18 mouse cellular contexts compared by ENCODE assay signal in genomic region chr4:139811475-139811874, GRCm38 (mm10). TPM values are rescaled to one million over a fixed set of nuclear protein-coding genes. Genes with fewer than 3 reads are reported as not detected.
DNase-seq lines count a peak whose midpoint lies in the region; ATAC-seq lines count a peak whose summit lies in the region.
"Had no signal": no experiment of that assay in that cellular context is flagged by ENCODE, and none has a peak within 500 bp of the region (broad histone marks: within the 10 kb centered on the region; RNA-seq: fewer than 3 reads in every experiment).

No protein-coding gene starts in this region.

- 6% methylated on average over 5 of the region's 5 CpGs for WGBS in forebrain, embryonic 11.5 days
- 10% methylated on average over 5 of the region's 5 CpGs for WGBS in forebrain, embryonic 16.5 days
- WGBS in midbrain, embryonic 11.5 days, result 19% methylated on average over 5 of the region's 5 CpGs
- WGBS in midbrain, embryonic 15.5 days, result 16% methylated on average over 5 of the region's 5 CpGs
- WGBS in embryonic facial prominence, embryonic 14.5 days, result 23% methylated on average over 5 of the region's 5 CpGs
- 13% methylated on average over 5 of the region's 5 CpGs for WGBS in neural tube, embryonic 12.5 days
- WGBS in heart, embryonic 11.5 days (ENCODE audit: insufficient replicate concordance), result 36% methylated on average over 5 of the region's 5 CpGs

- H3K9ac ChIP-seq in forebrain, embryonic 11.5 days (ENCODE audit: low read length), result no peak overlapping the region
- H3K9ac ChIP-seq in forebrain, embryonic 16.5 days (replicated peaks; ENCODE audit: low read depth, low read length), result no peak overlapping the region
- H3K9ac ChIP-seq in midbrain, embryonic 11.5 days (ENCODE audit: low read length), result 0 out of 2 replicates have a peak overlapping the region, but pooled peaks have one; percentile 14
- no peak overlapping the region for H3K9ac ChIP-seq in midbrain, embryonic 15.5 days
- no peak overlapping the region for H3K9ac ChIP-seq in embryonic facial prominence, embryonic 14.5 days (ENCODE audit: low read depth, low read length)
- H3K9ac ChIP-seq in neural tube, embryonic 12.5 days, result no peak overlapping the region
- no peak overlapping the region for H3K9ac ChIP-seq in heart, embryonic 11.5 days (ENCODE audit: low read depth, low read length)
- H3K9ac ChIP-seq: forebrain, embryonic 13.5 days had no signal

- no peaks in the 10 kb centered on the region for H3K9me3 ChIP-seq in forebrain, embryonic 11.5 days (ENCODE audit: control insufficient read depth, low read length)
- no peaks in the 10 kb centered on the region for H3K9me3 ChIP-seq in forebrain, embryonic 16.5 days (ENCODE audit: control insufficient read depth, low read length)
- no peaks in the 10 kb centered on the region for H3K9me3 ChIP-seq in midbrain, embryonic 11.5 days (ENCODE audit: control insufficient read depth, low read length)
- no peaks in the 10 kb centered on the region for H3K9me3 ChIP-seq in midbrain, embryonic 15.5 days
- no peaks in the 10 kb centered on the region for H3K9me3 ChIP-seq in embryonic facial prominence, embryonic 14.5 days (ENCODE audit: control insufficient read depth, low read length)
- no peaks in the 10 kb centered on the region for H3K9me3 ChIP-seq in neural tube, embryonic 12.5 days
- H3K9me3 ChIP-seq in heart, embryonic 11.5 days (replicated peaks; ENCODE audit: control insufficient read depth, low read length), result no peaks in the 10 kb centered on the region
- H3K9me3 ChIP-seq: forebrain, embryonic 13.5 days; megakaryocyte, embryonic 14.5 days had no signal

- no peak overlapping the region for H3K27ac ChIP-seq in forebrain, embryonic 11.5 days (ENCODE audit: low read depth, low read length)
- H3K27ac ChIP-seq in forebrain, embryonic 16.5 days (ENCODE audit: low read length), result no peak overlapping the region
- peak overlapping the region; percentile 85 for H3K27ac ChIP-seq in midbrain, embryonic 11.5 days (ENCODE audit: low read depth, low read length)
- no peak overlapping the region for H3K27ac ChIP-seq in midbrain, embryonic 15.5 days
- no peak overlapping the region; the same call in 1 of the 2 replicates for H3K27ac ChIP-seq in embryonic facial prominence, embryonic 14.5 days (replicated peaks; ENCODE audit: low read depth, low read length)
- H3K27ac ChIP-seq in neural tube, embryonic 12.5 days, result no peak overlapping the region
- no peak overlapping the region for H3K27ac ChIP-seq in heart, embryonic 11.5 days (ENCODE audit: low read depth, low read length)

- peaks cover 74% of the 10 kb centered on the region for H3K27me3 ChIP-seq in forebrain, embryonic 11.5 days (ENCODE audit: control insufficient read depth, insufficient read depth, low read length)
- peaks cover 43% of the 10 kb centered on the region for H3K27me3 ChIP-seq in forebrain, embryonic 16.5 days (replicated peaks; ENCODE audit: control insufficient read depth, insufficient read depth, low read length)
- peaks cover 63% of the 10 kb centered on the region for H3K27me3 ChIP-seq in midbrain, embryonic 11.5 days (ENCODE audit: control insufficient read depth, insufficient read depth, low read length)
- H3K27me3 ChIP-seq in midbrain, embryonic 15.5 days (replicated peaks), result peaks cover 53% of the 10 kb centered on the region
- peaks cover 62% of the 10 kb centered on the region for H3K27me3 ChIP-seq in embryonic facial prominence, embryonic 14.5 days (replicated peaks; ENCODE audit: control insufficient read depth, insufficient read depth, low read length)
- H3K27me3 ChIP-seq in neural tube, embryonic 12.5 days (replicated peaks), result peaks cover 49% of the 10 kb centered on the region
- H3K27me3 ChIP-seq in heart, embryonic 11.5 days (ENCODE audit: control insufficient read depth, insufficient read depth, low read length), result peaks cover 93% of the 10 kb centered on the region

- no peak overlapping the region for H3K4me3 ChIP-seq in forebrain, embryonic 11.5 days (ENCODE audit: low read depth, low read length)
- no peak overlapping the region for H3K4me3 ChIP-seq in forebrain, embryonic 16.5 days (replicated peaks; ENCODE audit: low read length)
- H3K4me3 ChIP-seq in midbrain, embryonic 11.5 days (ENCODE audit: low read depth, low read length), result no peak overlapping the region
- H3K4me3 ChIP-seq in midbrain, embryonic 15.5 days, result no peak overlapping the region
- H3K4me3 ChIP-seq in embryonic facial prominence, embryonic 14.5 days (ENCODE audit: low read depth, low read length), result no peak overlapping the region
- H3K4me3 ChIP-seq in neural tube, embryonic 12.5 days, result no peak overlapping the region
- no peak overlapping the region for H3K4me3 ChIP-seq in heart, embryonic 11.5 days (ENCODE audit: low read depth, low read length)
- H3K4me3 ChIP-seq: forebrain, embryonic 13.5 days; megakaryocyte, embryonic 14.5 days; myocyte had no signal

- peaks cover 30% of the 10 kb centered on the region for H3K4me1 ChIP-seq in forebrain, embryonic 11.5 days (replicated peaks; ENCODE audit: control insufficient read depth, insufficient read depth, low read length)
- peaks cover 34% of the 10 kb centered on the region for H3K4me1 ChIP-seq in forebrain, embryonic 16.5 days (replicated peaks; ENCODE audit: control insufficient read depth, insufficient read depth, low read length)
- peaks cover 66% of the 10 kb centered on the region for H3K4me1 ChIP-seq in midbrain, embryonic 11.5 days (ENCODE audit: control insufficient read depth, insufficient read depth, low read length)
- H3K4me1 ChIP-seq in midbrain, embryonic 15.5 days, result peaks cover 30% of the 10 kb centered on the region
- peaks cover 12% of the 10 kb centered on the region for H3K4me1 ChIP-seq in embryonic facial prominence, embryonic 14.5 days (ENCODE audit: control insufficient read depth, insufficient read depth, low read length)
- peaks cover 74% of the 10 kb centered on the region for H3K4me1 ChIP-seq in neural tube, embryonic 12.5 days
- peaks cover 20% of the 10 kb centered on the region for H3K4me1 ChIP-seq in heart, embryonic 11.5 days (ENCODE audit: control insufficient read depth, insufficient read depth, low read length)
- H3K4me1 ChIP-seq: megakaryocyte, embryonic 14.5 days had no signal

- no peak; the same call in 1 of the 2 replicates for ATAC-seq in forebrain, embryonic 11.5 days (replicated peaks; ENCODE audit: low FRiP score)
- ATAC-seq in forebrain, embryonic 16.5 days, result no peak
- ATAC-seq in midbrain, embryonic 11.5 days (ENCODE audit: low FRiP score), result peak; percentile 54
- no peak for ATAC-seq in midbrain, embryonic 15.5 days (replicated peaks)
- ATAC-seq in embryonic facial prominence, embryonic 14.5 days (ENCODE audit: low read depth), result no peak
- peak; percentile 19; the same call in 1 of the 2 replicates for ATAC-seq in neural tube, embryonic 12.5 days (ENCODE audit: low FRiP score, low read depth)
- no peak for ATAC-seq in heart, embryonic 11.5 days (replicated peaks; ENCODE audit: insufficient number of reproducible peaks, low FRiP score, low TSS enrichment)

- H3K4me2 ChIP-seq in forebrain, embryonic 11.5 days (ENCODE audit: low read depth, low read length, severe bottlenecking), result 0 out of 2 replicates have a peak overlapping the region, but pooled peaks have one; percentile 28
- H3K4me2 ChIP-seq in forebrain, embryonic 16.5 days (ENCODE audit: low read length), result no peak overlapping the region
- H3K4me2 ChIP-seq in midbrain, embryonic 11.5 days, result no peak overlapping the region
- H3K4me2 ChIP-seq in midbrain, embryonic 15.5 days, result no peak overlapping the region
- peak overlapping the region; percentile 46; the same call in 1 of the 2 replicates for H3K4me2 ChIP-seq in embryonic facial prominence, embryonic 14.5 days (ENCODE audit: low read depth, low read length)
- peak overlapping the region; percentile 42 for H3K4me2 ChIP-seq in neural tube, embryonic 12.5 days (replicated peaks)
- no peak overlapping the region for H3K4me2 ChIP-seq in heart, embryonic 11.5 days

- DNase-seq in forebrain, embryonic 11.5 days (ENCODE audit: low spot score), result no peak
- DNase-seq in midbrain, embryonic 11.5 days (ENCODE audit: low spot score, missing footprints), result peak; percentile 95
- no peak for DNase-seq in embryonic facial prominence, embryonic 14.5 days (ENCODE audit: low spot score)
- DNase-seq in cerebellum, postnatal 14 days, result no peak
- DNase-seq: adrenal gland, postnatal 36 days; cerebellum, adult 18-20 months; heart, postnatal 10 days; kidney, adult 11 months; lung, adult 2 months; thymus, postnatal 25 days had no signal

- no peaks in the 10 kb centered on the region for H3K36me3 ChIP-seq in forebrain, embryonic 11.5 days (ENCODE audit: control insufficient read depth, insufficient read depth, low read length)
- no peaks in the 10 kb centered on the region for H3K36me3 ChIP-seq in forebrain, embryonic 16.5 days (ENCODE audit: control insufficient read depth, insufficient read depth)
- no peaks in the 10 kb centered on the region for H3K36me3 ChIP-seq in midbrain, embryonic 11.5 days (ENCODE audit: control insufficient read depth, insufficient read depth, low read length)
- H3K36me3 ChIP-seq in midbrain, embryonic 15.5 days (replicated peaks), result no peaks in the 10 kb centered on the region
- H3K36me3 ChIP-seq in embryonic facial prominence, embryonic 14.5 days (ENCODE audit: control insufficient read depth, insufficient read depth, low read length), result no peaks in the 10 kb centered on the region
- H3K36me3 ChIP-seq in neural tube, embryonic 12.5 days, result no peaks in the 10 kb centered on the region
- H3K36me3 ChIP-seq in heart, embryonic 11.5 days (ENCODE audit: control insufficient read depth, insufficient read depth, low read length), result no peaks in the 10 kb centered on the region

RNA-seq across cellular contexts. Expression of gene Pax7, which starts 21.9 kb away (rescaled TPM):
- 0.57 and 0.73 TPM in 2 replicates for polyA plus RNA-seq in forebrain, embryonic 11.5 days (2014; fragmentation: Nextera tagmentation; extraction: Ambion mirVana)
- polyA plus RNA-seq in forebrain, embryonic 16.5 days (2015; fragmentation: Nextera tagmentation; extraction: Ambion mirVana), result 0.15 TPM in 1 of 2 replicates, not detected in the other
- 3.1 and 3.4 TPM in 2 replicates for polyA plus RNA-seq in midbrain, embryonic 11.5 days (2014; fragmentation: Nextera tagmentation; extraction: Ambion mirVana)
- 3.5 and 3.8 TPM in 2 replicates for polyA plus RNA-seq in midbrain, embryonic 15.5 days (2015; fragmentation: Nextera tagmentation; extraction: Ambion mirVana)
- polyA plus RNA-seq in embryonic facial prominence, embryonic 14.5 days (2014; fragmentation: Nextera tagmentation; extraction: Ambion mirVana), result 2.6 TPM in 2 replicates
- polyA plus RNA-seq in neural tube, embryonic 12.5 days (2016; fragmentation: Nextera tagmentation; extraction: Ambion mirVana), result 2.3 and 2.7 TPM in 2 replicates
- 0.04 and 0.11 TPM in 2 replicates for polyA plus RNA-seq in heart, embryonic 11.5 days (2014; fragmentation: Nextera tagmentation; extraction: Ambion mirVana)
- polyA plus RNA-seq: kidney, embryonic 16.5 days had no signal

Comparison
In these comparisons a context has a peak if more than half of its experiments do, and no peak if none do; other contexts are left out.
1. ATAC-seq: peak in midbrain, embryonic 11.5 days (single experiment) and neural tube, embryonic 12.5 days (single experiment); none in forebrain, embryonic 11.5 days (single experiment), forebrain, embryonic 16.5 days (single experiment), midbrain, embryonic 15.5 days (single experiment), embryonic facial prominence, embryonic 14.5 days (single experiment) and heart, embryonic 11.5 days (single experiment).
2. H3K4me2 ChIP-seq: peak in forebrain, embryonic 11.5 days (single experiment), embryonic facial prominence, embryonic 14.5 days (single experiment) and neural tube, embryonic 12.5 days (single experiment); none in forebrain, embryonic 16.5 days (single experiment), midbrain, embryonic 11.5 days (single experiment), midbrain, embryonic 15.5 days (single experiment) and heart, embryonic 11.5 days (single experiment).